Mouse (Mus musculus) lung, postnatal 0 days (tissue): ENCODE data around the gene Ccn1.

Experiments used
- CTCF ChIP-seq: IDR thresholded peaks from 2 replicates; pipeline ENCODE4 v1.5.1; 2016; ENCODE audit warnings: antibody characterized with exemption, mild to moderate bottlenecking
- EP300 ChIP-seq: IDR thresholded peaks from 2 replicates; pipeline ENCODE4 v1.6.1; 2016; ENCODE audit warnings: antibody characterized with exemption, mild to moderate bottlenecking, control low read depth

DNA sequence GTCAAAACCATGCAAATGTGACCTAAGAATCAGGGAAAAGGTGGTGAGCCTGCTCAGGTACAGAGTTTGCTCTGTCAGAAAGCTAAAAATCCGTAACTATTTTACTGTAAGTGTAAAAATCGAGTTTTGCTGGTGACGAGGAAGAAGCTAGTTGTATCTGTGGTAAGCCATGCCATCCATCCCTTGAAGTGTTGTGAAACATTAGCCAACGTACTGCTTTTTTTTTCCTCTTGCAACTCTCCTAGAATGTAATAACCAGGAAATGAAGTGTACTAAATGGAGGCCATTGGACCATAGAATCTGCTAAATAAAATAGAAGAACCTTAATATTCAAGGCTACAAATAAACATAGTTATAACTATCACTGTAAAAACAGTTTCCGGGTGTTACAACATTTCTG, 41.5 kb downstream of the Ccn1 start:
- TF ChIP-seq EP300: no peak
- TF ChIP-seq CTCF: no peak
